In genomic region chr9:71365177-71365738, GRCm38 (mm10) we compare ENCODE assay signal across 16 mouse cellular contexts.
DNase-seq lines count a peak whose midpoint lies in the region; ATAC-seq and TF ChIP-seq lines count a peak whose summit lies in the region.
"Had no signal": no experiment of that assay in that cellular context is flagged by ENCODE, and none has a peak within 500 bp of the region (broad histone marks: within the 10 kb centered on the region; RNA-seq: fewer than 3 reads in every experiment).

No protein-coding gene starts in this region.

- ATAC-seq in kidney, postnatal 0 days (replicated peaks; ENCODE audit: low FRiP score, low read depth) = no peak
- ATAC-seq in embryonic facial prominence, embryonic 13.5 days (ENCODE audit: insufficient number of reproducible peaks, insufficient read depth, low FRiP score, low TSS enrichment, low read depth) = no peak; the same call in 1 of the 2 replicates
- ATAC-seq: hindbrain, postnatal 0 days had no signal

- 44% methylated on average over 12 of the region's 12 CpGs for WGBS in kidney, postnatal 0 days
- 34% methylated on average over 12 of the region's 12 CpGs for WGBS in embryonic facial prominence, embryonic 13.5 days

- H3K9ac ChIP-seq in kidney, postnatal 0 days (ENCODE audit: low read depth, low read length) = no peak overlapping the region
- no peak overlapping the region for H3K9ac ChIP-seq in embryonic facial prominence, embryonic 13.5 days
- H3K9ac ChIP-seq: liver, embryonic 13.5 days; neural tube, embryonic 15.5 days had no signal

- no peaks in the 10 kb centered on the region for H3K4me1 ChIP-seq in kidney, postnatal 0 days (replicated peaks; ENCODE audit: insufficient read depth, low read length)
- H3K4me1 ChIP-seq in embryonic facial prominence, embryonic 13.5 days = peaks cover 24% of the 10 kb centered on the region
- H3K4me1 ChIP-seq: liver, embryonic 13.5 days had no signal

- no peak overlapping the region for H3K4me2 ChIP-seq in kidney, postnatal 0 days (ENCODE audit: low read length)
- no peak overlapping the region for H3K4me2 ChIP-seq in embryonic facial prominence, embryonic 13.5 days
- H3K4me2 ChIP-seq: liver, embryonic 13.5 days; neural tube, embryonic 15.5 days had no signal

- DNase-seq in embryo, embryonic 10 days (ENCODE audit: low spot score) = peak; percentile 66
- DNase-seq in embryo, embryonic 9.5 days (ENCODE audit: extremely low spot score) = no peak
- peak; percentile 69 for DNase-seq in kidney, postnatal 0 days (ENCODE audit: low spot score)
- DNase-seq in kidney, adult 18-20 months = no peak
- DNase-seq in adrenal gland, postnatal 10 days = peak; percentile 51
- no peak for DNase-seq in spleen, postnatal 4 days (ENCODE audit: low spot score in 2 of 2)
- no peak for DNase-seq in B cell, adult 2 months
- DNase-seq: cerebellum, adult 11 months; cerebellum, postnatal 36 days; kidney, postnatal 25 days; liver, embryonic 13.5 days; lung, postnatal 36 days; right cerebral cortex, postnatal 25 days had no signal

- no peak for TF ChIP-seq CTCF in kidney, postnatal 0 days (IDR thresholded peaks at IDR 0.05; ENCODE audit: low read depth)

- H3K9me3 ChIP-seq in kidney, postnatal 0 days (replicated peaks; ENCODE audit: low read length) = no peaks in the 10 kb centered on the region
- H3K9me3 ChIP-seq in embryonic facial prominence, embryonic 13.5 days = 0 out of 2 replicates have a peak, but pooled peaks cover 3% of the 10 kb centered on the region
- H3K9me3 ChIP-seq: liver, embryonic 13.5 days had no signal

- no peak overlapping the region for H3K4me3 ChIP-seq in kidney, postnatal 0 days (replicated peaks; ENCODE audit: low read depth, low read length)
- no peak overlapping the region for H3K4me3 ChIP-seq in embryonic facial prominence, embryonic 13.5 days
- H3K4me3 ChIP-seq: liver, embryonic 13.5 days; neural tube, embryonic 15.5 days had no signal

- no peak overlapping the region for H3K27ac ChIP-seq in kidney, postnatal 0 days
- peak overlapping the region; percentile 16 for H3K27ac ChIP-seq in embryonic facial prominence, embryonic 13.5 days
- H3K27ac ChIP-seq: hindbrain, postnatal 0 days; liver, embryonic 13.5 days; neural tube, embryonic 15.5 days had no signal

- no peaks in the 10 kb centered on the region for H3K36me3 ChIP-seq in kidney, postnatal 0 days (ENCODE audit: insufficient read depth, low read length)
- no peaks in the 10 kb centered on the region for H3K36me3 ChIP-seq in embryonic facial prominence, embryonic 13.5 days
- H3K36me3 ChIP-seq: liver, embryonic 13.5 days; neural tube, embryonic 15.5 days had no signal

- no peaks in the 10 kb centered on the region for H3K27me3 ChIP-seq in kidney, postnatal 0 days (ENCODE audit: insufficient read depth, low read length)
- H3K27me3 ChIP-seq in embryonic facial prominence, embryonic 13.5 days = no peaks in the 10 kb centered on the region
- H3K27me3 ChIP-seq: liver, embryonic 13.5 days; neural tube, embryonic 15.5 days had no signal

Comparison
In these comparisons a context has a peak if more than half of its experiments do, and no peak if none do; other contexts are left out.
1. DNase-seq: peak in embryo, embryonic 10 days (single experiment), kidney, postnatal 0 days (single experiment) and adrenal gland, postnatal 10 days (single experiment); none in embryo, embryonic 9.5 days (single experiment), kidney, adult 18-20 months (single experiment), spleen, postnatal 4 days (0 of 2) and B cell, adult 2 months (0 of 2).